Mouse (Mus musculus) spleen, postnatal 14 days (tissue): ENCODE measurements around the gene Zfp457.
"Not testable (repeated sequence)": the region's sequence is repeated elsewhere in the genome, so short reads cannot be mapped to it uniquely, and the experiment has no call there.

ENCODE experiments used
- DNase-seq, 2 experiments: peaks; one replicate each; pipeline ENCODE4 v3.0.0; 2021 to 2022; ENCODE audit warnings: low spot score in 2 of 2

Zfp457 gene

DNA sequence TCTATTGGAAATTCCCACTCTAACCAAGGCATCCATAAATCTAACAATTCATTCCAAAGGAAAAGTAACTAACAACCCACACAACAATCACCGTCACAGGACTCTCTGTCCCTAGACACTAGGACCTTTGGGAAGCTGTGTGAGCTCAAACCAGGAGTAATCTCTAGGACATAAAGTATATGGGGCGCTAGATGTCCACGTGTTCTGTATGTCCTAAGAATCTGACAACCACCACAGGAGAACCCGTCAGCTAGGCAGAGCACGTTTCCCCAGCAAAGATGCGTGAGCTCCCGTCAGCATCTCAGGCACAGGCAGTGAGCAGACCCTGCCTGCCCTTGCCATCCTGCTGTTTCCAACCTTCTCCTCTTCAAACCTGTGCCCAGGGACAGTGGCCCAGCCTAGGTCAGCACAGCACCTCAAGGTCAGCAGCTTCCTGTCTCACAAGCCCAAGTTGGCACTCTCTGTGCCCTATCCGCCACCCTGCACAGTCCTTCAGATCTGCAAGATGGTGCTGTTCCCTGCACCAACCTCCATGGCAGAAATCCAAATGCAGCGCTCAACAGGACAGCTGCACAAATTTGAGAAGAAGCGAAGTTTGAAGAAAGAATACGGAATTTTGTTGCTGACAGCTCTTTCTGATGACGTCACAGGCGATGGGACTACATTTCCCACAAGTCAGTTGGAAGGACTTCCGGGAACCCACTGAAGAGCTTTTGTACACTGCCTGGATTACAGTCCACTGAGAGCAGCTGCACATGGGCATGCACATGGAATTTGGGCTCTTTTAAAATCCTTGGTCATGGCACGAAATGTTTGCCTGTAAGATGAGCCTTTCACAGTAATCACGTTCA lies at the start of gene Zfp457:
Gene Zfp457 (minus strand): TSS at position 664 of the 851 bp plus-strand sequence.
- peak; percentile 48 to 81 for DNase-seq

DNA sequence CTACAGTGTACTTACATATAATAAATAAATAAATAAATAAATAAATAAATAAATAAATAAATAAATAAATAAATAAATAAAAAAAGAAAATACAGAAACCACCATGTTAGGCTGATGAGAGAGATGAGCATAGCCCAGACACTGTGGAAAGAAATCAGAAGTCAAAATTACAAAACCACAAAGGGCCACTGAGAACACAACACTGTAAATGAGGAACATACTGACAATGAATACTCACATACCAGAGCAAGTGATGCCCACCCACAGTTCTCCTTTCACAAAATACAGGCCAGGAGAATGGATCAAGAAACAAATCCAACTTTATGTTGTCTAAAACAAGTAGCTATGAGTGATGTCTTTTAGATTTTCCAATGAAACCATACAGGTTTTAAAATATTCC lies 45.6 kb upstream of the Zfp457 start:
- no peak for DNase-seq

DNA sequence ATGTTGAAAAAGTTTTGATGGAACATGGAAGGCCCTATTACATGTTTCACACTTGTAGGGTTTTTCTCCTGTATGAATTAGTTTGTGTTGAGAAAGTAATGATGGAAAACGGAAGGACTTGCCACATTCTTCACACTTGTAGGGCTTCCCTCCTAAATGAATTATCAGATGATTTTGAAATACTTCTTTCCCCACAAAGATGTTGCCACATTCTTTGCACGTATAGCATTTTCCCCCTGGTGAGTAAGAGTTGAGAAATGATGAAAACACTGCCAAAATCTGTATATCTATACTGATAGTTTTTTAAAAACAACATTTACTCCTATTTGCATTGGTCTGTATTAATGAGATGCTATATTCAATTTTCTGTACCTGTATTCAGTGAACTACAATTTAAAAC lies 37.1 kb upstream of the Zfp457 start:
- no peak for DNase-seq

DNA sequence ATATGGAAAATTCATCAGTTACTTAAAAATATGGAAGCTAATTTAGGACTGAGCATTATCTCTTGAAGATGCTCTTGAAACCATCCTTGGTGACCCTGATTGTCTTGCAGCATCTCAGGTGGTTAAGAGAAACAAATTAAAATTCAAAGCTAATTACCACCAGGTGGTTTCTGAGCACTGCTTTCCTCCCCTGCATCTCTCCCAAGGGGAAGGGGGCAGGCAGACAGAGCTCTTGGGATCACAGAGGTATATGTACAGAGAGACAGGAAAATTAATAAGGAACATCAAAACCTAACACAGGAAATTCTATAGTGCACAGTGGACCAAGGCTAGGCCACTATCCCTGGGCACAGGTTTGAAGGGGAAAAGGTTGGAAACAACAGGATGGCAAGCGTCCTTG lies 26.6 kb upstream of the Zfp457 start:
- no peak for DNase-seq

DNA sequence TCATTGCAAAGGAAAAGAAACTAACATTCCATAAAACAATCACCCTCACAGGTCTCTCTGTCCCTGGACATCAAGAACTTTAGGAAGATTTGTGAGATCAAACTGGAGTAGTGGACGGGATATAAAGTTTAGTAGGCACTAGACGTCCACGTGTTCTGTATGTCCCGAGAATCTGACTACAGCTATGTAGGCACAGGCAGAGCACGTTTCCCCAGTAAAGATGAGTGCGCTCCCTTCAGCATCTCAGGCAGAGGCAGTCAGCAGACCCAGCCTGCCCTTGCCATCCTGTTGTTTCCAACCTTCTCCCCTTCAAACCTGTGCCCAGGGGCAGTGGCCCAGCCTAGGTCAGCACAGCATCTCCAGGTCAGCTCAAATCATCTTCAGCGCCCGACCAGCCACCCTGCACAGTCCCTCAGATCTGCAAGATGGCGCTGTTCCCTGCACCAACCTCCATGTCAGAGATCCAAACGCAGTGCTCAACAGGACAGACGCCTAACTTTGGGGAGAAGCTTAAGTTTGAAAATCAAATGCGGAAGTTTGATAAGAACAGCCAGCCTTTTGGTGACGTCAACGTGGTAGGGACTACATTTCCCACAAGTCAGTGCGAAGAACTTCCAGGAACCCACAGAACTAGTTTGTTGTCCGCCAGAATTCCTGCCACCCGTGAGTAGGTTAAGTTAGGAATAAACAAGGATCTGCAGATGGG lies 25.9 kb upstream of the Zfp457 start, which contains the start of gene Zfp595:
Gene Zfp595 (minus strand): TSS at position 552 of the 706 bp plus-strand sequence.
- DNase-seq, result peak; percentile 44 to 74

DNA sequence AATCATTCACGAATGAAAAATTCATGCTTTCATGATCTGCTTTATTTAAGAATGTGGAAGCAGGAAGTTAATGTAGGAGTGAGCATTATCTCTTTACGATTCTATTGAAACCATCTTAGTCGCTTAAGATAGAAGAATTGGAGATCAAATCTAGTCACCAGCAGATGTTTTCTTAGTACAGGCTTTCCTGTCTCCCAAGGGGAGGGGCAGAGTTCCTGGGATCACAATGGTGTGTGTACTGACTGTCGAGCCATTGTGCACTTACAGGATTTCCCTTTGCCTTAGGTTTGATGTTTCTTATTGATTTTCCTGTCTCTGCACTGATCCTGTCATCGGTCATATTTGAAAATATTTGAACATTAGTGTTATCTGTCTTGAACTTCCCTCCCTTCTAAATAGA lies 433 bp upstream of the Zfp457 start:
- DNase-seq, result no peak

DNA sequence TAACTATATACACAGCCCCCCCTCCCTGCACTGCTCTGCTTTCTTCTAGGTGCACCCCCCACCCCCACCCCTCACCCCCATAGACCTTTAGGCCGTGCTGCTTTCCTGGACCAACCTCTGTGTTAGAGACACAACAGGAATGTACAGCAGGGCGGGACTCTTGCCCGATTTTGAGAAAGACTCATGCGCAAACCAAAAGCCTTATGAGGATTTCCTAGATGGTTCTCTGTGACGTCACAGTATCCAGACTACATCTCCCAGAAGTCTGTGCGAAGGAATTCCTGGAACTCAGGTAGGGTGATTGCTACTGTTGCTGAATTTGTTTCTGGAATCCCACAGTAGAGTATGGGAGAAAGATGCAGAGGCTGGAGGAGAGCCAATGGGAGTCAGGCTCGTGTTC lies 28.0 kb downstream of the Zfp457 start, which contains the start of gene Zfp458:
Gene Zfp458 (minus strand): TSS at position 153 of the 400 bp plus-strand sequence.
- DNase-seq, result no peak

DNA sequence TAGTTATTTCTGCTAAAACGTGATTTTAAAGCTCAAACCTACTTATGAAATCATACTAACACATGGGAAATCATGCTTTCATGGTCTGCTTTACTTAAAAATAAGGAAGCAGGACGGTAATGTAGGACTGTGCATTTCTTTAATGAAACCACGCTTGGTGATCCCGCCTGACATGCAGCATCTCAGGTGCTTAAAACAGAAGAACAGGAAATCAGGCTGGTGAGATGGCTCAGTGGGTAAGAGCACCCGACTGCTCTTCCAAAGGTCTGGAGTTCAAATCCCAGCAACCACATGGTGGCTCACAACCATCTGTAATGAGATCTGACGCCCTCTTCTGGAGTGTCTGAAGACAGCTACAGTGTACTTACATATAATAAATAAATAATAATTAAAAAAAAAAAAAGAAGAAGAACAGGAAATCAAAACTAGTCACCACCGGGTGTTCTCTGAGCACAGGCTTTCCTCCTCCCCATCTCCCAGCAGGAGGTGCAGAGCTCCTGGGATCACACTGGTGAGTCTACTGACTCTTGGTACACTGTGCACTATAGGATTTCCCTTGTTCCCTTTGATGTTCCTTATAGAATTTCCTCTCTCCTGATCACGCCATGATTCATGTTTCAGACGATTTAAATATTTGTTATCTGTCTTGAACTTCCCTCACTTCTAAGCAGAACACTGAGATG lies 36.8 kb downstream of the Zfp457 start:
- DNase-seq, result not testable (repeated sequence)

DNA sequence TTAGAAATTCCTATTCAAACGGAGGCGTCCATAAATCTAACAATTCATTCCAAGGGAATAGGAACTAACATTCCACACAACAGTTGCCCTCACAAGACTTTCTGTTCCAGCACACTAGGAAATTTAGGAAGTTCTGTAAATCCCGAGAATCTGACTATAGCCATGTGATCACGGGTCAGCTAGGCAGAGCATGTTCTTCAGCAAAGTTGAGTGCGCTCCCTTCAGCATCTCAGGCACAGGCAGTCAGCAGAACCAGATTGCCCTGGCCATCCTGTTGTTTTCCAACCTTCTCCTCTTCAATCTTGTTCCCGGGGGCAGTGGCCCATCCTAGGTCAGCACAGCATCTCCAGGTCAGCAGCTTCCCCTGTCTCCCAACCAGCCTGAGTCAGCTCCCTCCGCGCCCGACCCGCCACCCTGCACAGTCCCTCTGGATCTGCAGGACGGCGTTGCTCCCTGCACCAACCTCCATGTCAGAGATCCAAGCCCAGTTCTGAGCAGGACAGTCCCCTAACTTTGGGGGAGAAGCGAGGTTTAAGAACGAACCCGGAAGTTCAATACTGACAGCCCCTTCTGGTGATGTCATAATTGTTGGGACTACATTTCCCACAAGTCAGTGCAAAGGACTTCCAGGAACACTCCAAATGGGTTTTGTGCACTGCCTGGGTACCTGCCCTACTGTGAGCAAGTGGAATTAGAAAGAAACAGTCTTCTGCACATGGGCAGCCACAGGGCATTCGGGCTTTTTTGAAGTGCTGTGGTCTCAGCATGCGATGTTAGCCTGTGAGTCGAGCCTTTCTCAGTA lies 37.5 kb downstream of the Zfp457 start:
- DNase-seq, result peak; percentile 8 to 41
